Mouse (Mus musculus): Measurements from ENCODE around the gene Ndufb2. TPM values are rescaled to one million over a fixed set of nuclear protein-coding genes. Genes with fewer than 3 reads are reported as not detected.

Gene Ndufb2
- polyA plus RNA-seq, 1 experiment = 315 TPM

GRCm38 (mm10) chr6:39567528-39567927 lies 24.8 kb upstream of the Ndufb2 start:
- TF ChIP-seq CTCF (IDR thresholded peaks at IDR 0.05; ENCODE audit: borderline replicate concordance, insufficient read depth, low read depth, low read length) = peak; percentile 53; the same call in 1 of the 2 replicates
- no peak for TF ChIP-seq POLR2A (IDR thresholded peaks at IDR 0.05; ENCODE audit: borderline replicate concordance, insufficient read depth, low read length)
- no peak overlapping the region for H3K4me3 ChIP-seq (replicated peaks; ENCODE audit: insufficient read depth, low read depth, low read length)
- no peaks in the 10 kb centered on the region for H3K4me1 ChIP-seq (ENCODE audit: control insufficient read depth, insufficient read depth, low read length)
- H3K27me3 ChIP-seq (ENCODE audit: control insufficient read depth, insufficient read depth, low read length) = no peaks in the 10 kb centered on the region
- WGBS = 12% methylated on average over 5 of the region's 5 CpGs
- no peak overlapping the region for H3K27ac ChIP-seq (ENCODE audit: insufficient read depth, low read length)
- peak in 1 of 2 experiments; percentile 32 for DNase-seq

GRCm38 (mm10) chr6:39570426-39570825 lies 21.9 kb upstream of the Ndufb2 start:
- no peak for TF ChIP-seq POLR2A (IDR thresholded peaks at IDR 0.05; ENCODE audit: borderline replicate concordance, insufficient read depth, low read length)
- TF ChIP-seq CTCF (IDR thresholded peaks at IDR 0.05; ENCODE audit: borderline replicate concordance, insufficient read depth, low read depth, low read length) = no peak
- Histone ChIP-seq H3K27ac (ENCODE audit: insufficient read depth, low read length) (no peak overlapping the region), H3K27me3 (ENCODE audit: control insufficient read depth, insufficient read depth, low read length) (no peaks in the 10 kb centered on the region), H3K4me3 (replicated peaks; ENCODE audit: insufficient read depth, low read depth, low read length) (no peak overlapping the region), H3K4me1 (ENCODE audit: control insufficient read depth, insufficient read depth, low read length) (no peaks in the 10 kb centered on the region)
- WGBS = 71% methylated on average over 3 of the region's 3 CpGs
- no peak for DNase-seq

- TF ChIP-seq CTCF (IDR thresholded peaks at IDR 0.05; ENCODE audit: borderline replicate concordance, insufficient read depth, low read depth, low read length) = no peak
- TF ChIP-seq POLR2A (IDR thresholded peaks at IDR 0.05; ENCODE audit: borderline replicate concordance, insufficient read depth, low read length) = peak; percentile 90
- H3K4me1 ChIP-seq (ENCODE audit: control insufficient read depth, insufficient read depth, low read length) = no peaks in the 10 kb centered on the region
- H3K4me3 ChIP-seq (replicated peaks; ENCODE audit: insufficient read depth, low read depth, low read length) = peak within 1 kb of the TSS; percentile 74
- no peaks in the 10 kb centered on the region for H3K27me3 ChIP-seq (ENCODE audit: control insufficient read depth, insufficient read depth, low read length)
- WGBS = under 1% methylated on average over 48 of the region's 49 CpGs
- peak; percentile 88 to 90 for DNase-seq
- peak within 1 kb of the TSS; percentile 80 for H3K27ac ChIP-seq (ENCODE audit: insufficient read depth, low read length)
Observed at GRCm38 (mm10) chr6:39573791-39574554, 18.4 kb upstream of the Ndufb2 start, which contains the start of gene Adck2. Gene Adck2 (plus strand): TSS chr6:39573873.

- no peaks in the 10 kb centered on the region for H3K27me3 ChIP-seq (ENCODE audit: control insufficient read depth, insufficient read depth, low read length)
- peak; percentile 39 to 54 for DNase-seq
- H3K27ac ChIP-seq (ENCODE audit: insufficient read depth, low read length) = peak overlapping the region; percentile 80
- TF ChIP-seq CTCF (IDR thresholded peaks at IDR 0.05; ENCODE audit: borderline replicate concordance, insufficient read depth, low read depth, low read length) = no peak
- no peak for TF ChIP-seq POLR2A (IDR thresholded peaks at IDR 0.05; ENCODE audit: borderline replicate concordance, insufficient read depth, low read length)
- 2% methylated on average over 10 of the region's 10 CpGs for WGBS
- H3K4me3 ChIP-seq (replicated peaks; ENCODE audit: insufficient read depth, low read depth, low read length) = peak overlapping the region; percentile 74
- no peaks in the 10 kb centered on the region for H3K4me1 ChIP-seq (ENCODE audit: control insufficient read depth, insufficient read depth, low read length)
Observed at GRCm38 (mm10) chr6:39574555-39574869, 17.9 kb upstream of the Ndufb2 start.

- H3K4me3 ChIP-seq (replicated peaks; ENCODE audit: insufficient read depth, low read depth, low read length) = peak overlapping the region; percentile 74
- TF ChIP-seq CTCF (IDR thresholded peaks at IDR 0.05; ENCODE audit: borderline replicate concordance, insufficient read depth, low read depth, low read length) (no peak), POLR2A (IDR thresholded peaks at IDR 0.05; ENCODE audit: borderline replicate concordance, insufficient read depth, low read length) (no peak)
- no peaks in the 10 kb centered on the region for H3K4me1 ChIP-seq (ENCODE audit: control insufficient read depth, insufficient read depth, low read length)
- no peak for DNase-seq
- H3K27ac ChIP-seq (ENCODE audit: insufficient read depth, low read length) = peak overlapping the region; percentile 80; the same call in 1 of the 2 replicates
- no peaks in the 10 kb centered on the region for H3K27me3 ChIP-seq (ENCODE audit: control insufficient read depth, insufficient read depth, low read length)
- 71% methylated on average over 7 of the region's 7 CpGs for WGBS
Observed at GRCm38 (mm10) chr6:39574951-39575350, 17.4 kb upstream of the Ndufb2 start.

GRCm38 (mm10) chr6:39579552-39579951 lies 12.8 kb upstream of the Ndufb2 start:
- no peak for DNase-seq
- no peak overlapping the region for H3K27ac ChIP-seq (ENCODE audit: insufficient read depth, low read length)
- 91% methylated on average over 7 of the region's 7 CpGs for WGBS
- no peaks in the 10 kb centered on the region for H3K4me1 ChIP-seq (ENCODE audit: control insufficient read depth, insufficient read depth, low read length)
- no peak for TF ChIP-seq POLR2A (IDR thresholded peaks at IDR 0.05; ENCODE audit: borderline replicate concordance, insufficient read depth, low read length)
- no peak for TF ChIP-seq CTCF (IDR thresholded peaks at IDR 0.05; ENCODE audit: borderline replicate concordance, insufficient read depth, low read depth, low read length)
- no peaks in the 10 kb centered on the region for H3K27me3 ChIP-seq (ENCODE audit: control insufficient read depth, insufficient read depth, low read length)
- H3K4me3 ChIP-seq (replicated peaks; ENCODE audit: insufficient read depth, low read depth, low read length) = no peak overlapping the region

GRCm38 (mm10) chr6:39580558-39580957 lies 11.8 kb upstream of the Ndufb2 start:
- Histone ChIP-seq H3K4me3 (replicated peaks; ENCODE audit: insufficient read depth, low read depth, low read length) (no peak overlapping the region), H3K27ac (ENCODE audit: insufficient read depth, low read length) (no peak overlapping the region), H3K27me3 (ENCODE audit: control insufficient read depth, insufficient read depth, low read length) (no peaks in the 10 kb centered on the region), H3K4me1 (ENCODE audit: control insufficient read depth, insufficient read depth, low read length) (no peaks in the 10 kb centered on the region)
- TF ChIP-seq POLR2A (IDR thresholded peaks at IDR 0.05; ENCODE audit: borderline replicate concordance, insufficient read depth, low read length) (no peak), CTCF (IDR thresholded peaks at IDR 0.05; ENCODE audit: borderline replicate concordance, insufficient read depth, low read depth, low read length) (no peak)
- WGBS = 84% methylated on average over 2 of the region's 2 CpGs
- DNase-seq = no peak
